Mouse (Mus musculus): ENCODE results near the gene Lpar3. TPM values are rescaled to one million over a fixed set of nuclear protein-coding genes. Genes with fewer than 3 reads are reported as not detected.

Gene Lpar3
- polyA plus RNA-seq, 1 experiment from 2014 or later, result 0.06 TPM

DNA sequence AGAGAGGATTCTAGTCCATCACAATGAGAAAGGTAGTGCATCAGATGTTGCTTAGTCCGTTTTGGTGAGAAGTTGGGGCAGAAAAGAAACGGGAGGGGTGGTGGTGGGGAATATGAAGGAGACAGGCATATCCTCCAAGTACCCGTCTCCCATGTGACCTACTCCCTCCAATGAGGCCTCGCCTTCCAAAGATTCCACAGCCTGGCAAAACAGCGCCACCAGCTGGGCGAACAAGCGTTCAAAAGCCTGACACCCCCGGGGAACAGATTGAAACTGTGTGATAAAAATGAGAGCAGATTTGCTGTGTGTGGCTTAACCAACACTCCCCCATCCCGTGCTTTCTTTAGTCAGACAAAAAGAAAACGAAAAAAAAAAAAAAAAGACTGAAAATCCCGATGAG is 56.7 kb downstream of the Lpar3 start:
- ATAC-seq (ENCODE audit: low read depth), result no peak
- H3K9me3 ChIP-seq (replicated peaks; ENCODE audit: control insufficient read depth, low read length), result no peaks in the 10 kb centered on the region
- 46% methylated on average over 11 of the region's 11 CpGs for WGBS (ENCODE audit: insufficient replicate concordance)

DNA sequence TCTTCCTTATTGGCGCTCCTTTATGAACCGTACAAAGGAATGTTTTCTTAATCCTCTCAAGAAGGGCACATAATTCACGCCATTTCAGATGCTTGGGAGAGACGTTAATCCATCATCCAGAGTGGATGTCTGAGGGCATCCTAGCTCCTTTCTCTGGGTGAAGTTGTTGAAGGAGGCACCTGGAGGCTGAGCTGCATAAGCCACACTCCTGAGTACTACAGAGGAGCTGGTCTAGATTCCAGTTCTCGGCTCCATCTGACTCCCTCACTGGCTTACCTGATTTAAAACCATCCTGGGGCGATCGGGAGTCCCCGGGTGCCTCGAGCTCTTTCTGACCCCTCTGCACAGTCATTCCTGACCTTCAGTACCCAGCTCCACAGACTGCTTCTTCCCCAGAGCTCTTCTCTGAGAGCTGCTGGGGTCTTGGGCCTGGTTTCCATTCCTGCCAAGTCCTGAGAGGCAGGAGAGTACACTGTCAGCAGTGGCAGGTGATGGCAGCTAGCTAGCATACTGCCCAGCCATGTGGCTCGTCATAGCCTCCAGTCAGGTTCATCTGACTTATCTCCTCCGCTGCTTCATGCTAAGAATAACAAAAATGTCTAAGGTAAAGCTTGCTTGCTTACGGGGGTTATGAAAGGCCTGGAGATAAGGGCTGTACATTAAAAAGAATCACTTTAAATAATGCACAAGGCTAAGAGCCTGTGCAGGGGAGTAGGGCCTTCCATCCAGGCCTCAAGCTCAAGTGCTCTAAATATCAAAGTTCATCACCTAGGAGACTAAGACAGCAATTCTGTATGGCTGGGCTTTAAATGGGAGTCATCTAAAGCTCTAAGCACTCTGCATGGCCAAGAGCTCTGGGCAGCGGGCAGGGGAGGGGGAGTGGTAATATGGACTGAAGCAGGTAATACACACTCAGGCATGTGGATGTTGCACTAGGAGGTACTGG is 57.7 kb downstream of the Lpar3 start:
- no peaks in the 10 kb centered on the region for H3K9me3 ChIP-seq (replicated peaks; ENCODE audit: control insufficient read depth, low read length)
- no peaks in the 10 kb centered on the region for H3K36me3 ChIP-seq (ENCODE audit: control insufficient read depth, insufficient read depth)
- H3K4me1 ChIP-seq (ENCODE audit: control insufficient read depth, low read depth, low read length), result no peaks in the 10 kb centered on the region
- H3K4me2 ChIP-seq (ENCODE audit: low read depth, low read length), result no peak overlapping the region
- no peaks in the 10 kb centered on the region for H3K27me3 ChIP-seq (ENCODE audit: control insufficient read depth, insufficient read depth, low read depth, low read length)
- 68% methylated on average over 13 of the region's 13 CpGs for WGBS (ENCODE audit: insufficient replicate concordance)
- H3K9ac ChIP-seq (ENCODE audit: low read depth, low read length), result no peak overlapping the region
- H3K4me3 ChIP-seq (ENCODE audit: low read depth, low read length), result no peak overlapping the region
- ATAC-seq (ENCODE audit: low read depth), result no peak
- H3K27ac ChIP-seq (ENCODE audit: low read length), result no peak overlapping the region

More for the DNA sequence above, 56.7 kb downstream of the Lpar3 start:
- H3K27ac ChIP-seq (ENCODE audit: low read length), result no peak overlapping the region
- H3K27me3 ChIP-seq (ENCODE audit: control insufficient read depth, insufficient read depth, low read depth, low read length), result no peaks in the 10 kb centered on the region
- H3K9ac ChIP-seq (ENCODE audit: low read depth, low read length), result no peak overlapping the region
- no peaks in the 10 kb centered on the region for H3K4me1 ChIP-seq (ENCODE audit: control insufficient read depth, low read depth, low read length)
- no peak overlapping the region for H3K4me3 ChIP-seq (ENCODE audit: low read depth, low read length)
- no peak overlapping the region for H3K4me2 ChIP-seq (ENCODE audit: low read depth, low read length)
- H3K36me3 ChIP-seq (ENCODE audit: control insufficient read depth, insufficient read depth), result no peaks in the 10 kb centered on the region

DNA sequence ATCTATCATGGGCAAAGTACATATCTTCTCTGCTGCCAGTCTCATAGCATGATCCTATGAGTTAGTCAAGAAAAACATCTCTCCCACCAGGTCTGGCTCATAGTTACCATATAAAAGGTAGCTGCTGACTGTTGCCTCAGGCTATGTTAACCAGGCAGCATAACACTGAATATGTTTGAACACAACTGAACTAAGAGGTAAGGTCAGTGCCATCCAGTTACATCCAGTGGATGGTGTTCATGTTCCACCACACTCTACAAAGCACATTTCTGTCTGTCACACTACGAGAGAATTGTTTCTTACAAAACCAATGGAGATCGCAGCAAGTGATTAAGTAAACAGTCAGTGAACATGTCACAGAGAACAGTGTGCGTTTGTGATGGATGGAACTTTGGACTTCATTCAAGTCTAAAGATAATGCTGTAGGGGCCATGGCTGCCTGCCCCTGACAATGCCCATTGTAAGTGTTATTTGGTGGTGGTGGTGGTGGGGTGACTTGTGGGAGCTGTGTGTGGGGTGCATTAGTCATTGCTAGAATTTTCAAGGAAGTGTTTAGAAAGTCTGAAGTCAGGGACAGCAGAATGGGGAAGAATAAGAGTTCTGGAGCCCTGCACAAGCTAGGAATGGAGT is 63.1 kb downstream of the Lpar3 start:
- no peak overlapping the region for H3K9ac ChIP-seq (ENCODE audit: low read depth, low read length)
- no peaks in the 10 kb centered on the region for H3K27me3 ChIP-seq (ENCODE audit: control insufficient read depth, insufficient read depth, low read depth, low read length)
- H3K27ac ChIP-seq (ENCODE audit: low read length), result no peak overlapping the region
- H3K36me3 ChIP-seq (ENCODE audit: control insufficient read depth, insufficient read depth), result no peaks in the 10 kb centered on the region
- no peaks in the 10 kb centered on the region for H3K4me1 ChIP-seq (ENCODE audit: control insufficient read depth, low read depth, low read length)
- no peaks in the 10 kb centered on the region for H3K9me3 ChIP-seq (replicated peaks; ENCODE audit: control insufficient read depth, low read length)
- ATAC-seq (ENCODE audit: low read depth), result no peak
- H3K4me2 ChIP-seq (ENCODE audit: low read depth, low read length), result no peak overlapping the region
- H3K4me3 ChIP-seq (ENCODE audit: low read depth, low read length), result no peak overlapping the region
- WGBS (ENCODE audit: insufficient replicate concordance), result 28% methylated on average over 3 of the region's 3 CpGs

GRCm38 (mm10) chr3:146286118-146286517 is 65.4 kb downstream of the Lpar3 start:
- no peak overlapping the region for H3K9ac ChIP-seq (ENCODE audit: low read depth, low read length)
- H3K36me3 ChIP-seq (ENCODE audit: control insufficient read depth, insufficient read depth), result no peaks in the 10 kb centered on the region
- H3K4me2 ChIP-seq (ENCODE audit: low read depth, low read length), result no peak overlapping the region
- no peak overlapping the region for H3K27ac ChIP-seq (ENCODE audit: low read length)
- H3K9me3 ChIP-seq (replicated peaks; ENCODE audit: control insufficient read depth, low read length), result no peaks in the 10 kb centered on the region
- H3K27me3 ChIP-seq (ENCODE audit: control insufficient read depth, insufficient read depth, low read depth, low read length), result no peaks in the 10 kb centered on the region
- 65% methylated on average over 4 of the region's 4 CpGs for WGBS (ENCODE audit: insufficient replicate concordance)
- H3K4me3 ChIP-seq (ENCODE audit: low read depth, low read length), result no peak overlapping the region
- no peaks in the 10 kb centered on the region for H3K4me1 ChIP-seq (ENCODE audit: control insufficient read depth, low read depth, low read length)
- no peak for ATAC-seq (ENCODE audit: low read depth)

- Histone ChIP-seq H3K27me3 (ENCODE audit: control insufficient read depth, insufficient read depth, low read depth, low read length) (no peaks in the 10 kb centered on the region), H3K4me2 (ENCODE audit: low read depth, low read length) (no peak overlapping the region), H3K4me3 (ENCODE audit: low read depth, low read length) (no peak overlapping the region), H3K36me3 (ENCODE audit: control insufficient read depth, insufficient read depth) (no peaks in the 10 kb centered on the region), H3K27ac (ENCODE audit: low read length) (no peak overlapping the region), H3K9me3 (replicated peaks; ENCODE audit: control insufficient read depth, low read length) (no peaks in the 10 kb centered on the region), H3K9ac (ENCODE audit: low read depth, low read length) (no peak overlapping the region), H3K4me1 (ENCODE audit: control insufficient read depth, low read depth, low read length) (no peaks in the 10 kb centered on the region)
- ATAC-seq (ENCODE audit: low read depth), result no peak
- WGBS (ENCODE audit: insufficient replicate concordance), result 54% methylated on average over 3 of the region's 3 CpGs
Measured at GRCm38 (mm10) chr3:146291928-146292327, 71.2 kb downstream of the Lpar3 start.

DNA sequence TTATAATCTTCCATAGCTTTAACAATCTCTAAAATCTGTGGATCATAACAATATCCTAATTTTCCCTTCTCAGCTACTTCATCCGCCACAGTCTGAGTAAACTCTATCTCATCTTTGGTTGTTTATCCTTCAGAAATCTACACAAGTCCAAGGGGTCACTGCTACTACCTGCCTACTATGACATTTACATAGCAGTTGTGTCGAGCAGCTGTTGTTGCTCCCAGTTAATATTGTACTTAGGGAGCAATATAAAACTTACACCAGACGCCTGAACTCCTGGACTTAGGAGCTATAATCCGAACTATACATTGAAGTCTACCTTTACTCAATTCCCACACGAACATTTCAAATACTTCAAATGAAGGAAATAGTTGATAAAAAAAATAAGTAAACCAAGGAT is 71.8 kb downstream of the Lpar3 start:
- Histone ChIP-seq H3K27ac (ENCODE audit: low read length) (no peak overlapping the region), H3K9me3 (replicated peaks; ENCODE audit: control insufficient read depth, low read length) (no peaks in the 10 kb centered on the region), H3K27me3 (ENCODE audit: control insufficient read depth, insufficient read depth, low read depth, low read length) (no peaks in the 10 kb centered on the region), H3K4me3 (ENCODE audit: low read depth, low read length) (no peak overlapping the region), H3K4me1 (ENCODE audit: control insufficient read depth, low read depth, low read length) (no peaks in the 10 kb centered on the region), H3K9ac (ENCODE audit: low read depth, low read length) (no peak overlapping the region), H3K36me3 (ENCODE audit: control insufficient read depth, insufficient read depth) (no peaks in the 10 kb centered on the region), H3K4me2 (ENCODE audit: low read depth, low read length) (no peak overlapping the region)
- WGBS (ENCODE audit: insufficient replicate concordance), result 42% methylated on average over 5 of the region's 5 CpGs
- ATAC-seq (ENCODE audit: low read depth), result 0 out of 2 replicates have a peak, but pooled peaks have one; percentile 27

DNA sequence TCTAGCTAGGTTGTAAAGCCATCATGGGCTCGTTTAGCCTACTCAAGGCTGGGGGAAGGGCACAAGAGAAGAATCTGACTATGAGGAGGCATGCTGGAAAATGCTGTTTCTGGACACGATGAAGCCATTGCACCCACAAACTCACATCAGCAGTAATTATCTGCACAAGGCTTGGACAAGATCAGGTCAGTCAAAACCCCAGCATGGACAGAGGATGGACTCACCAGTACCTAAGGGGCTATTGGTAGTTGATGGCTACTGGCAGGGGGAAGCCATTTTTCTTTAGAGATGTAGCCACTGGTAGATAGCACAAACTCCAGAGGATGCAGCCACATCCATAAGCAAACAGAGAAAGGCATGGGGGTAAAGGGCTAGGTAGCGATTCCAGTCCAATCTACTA is 81.7 kb downstream of the Lpar3 start:
- Histone ChIP-seq H3K27me3 (ENCODE audit: control insufficient read depth, insufficient read depth, low read depth, low read length) (no peaks in the 10 kb centered on the region), H3K9ac (ENCODE audit: low read depth, low read length) (no peak overlapping the region), H3K4me1 (ENCODE audit: control insufficient read depth, low read depth, low read length) (no peaks in the 10 kb centered on the region), H3K4me3 (ENCODE audit: low read depth, low read length) (no peak overlapping the region), H3K36me3 (ENCODE audit: control insufficient read depth, insufficient read depth) (no peaks in the 10 kb centered on the region), H3K4me2 (ENCODE audit: low read depth, low read length) (no peak overlapping the region), H3K9me3 (replicated peaks; ENCODE audit: control insufficient read depth, low read length) (no peaks in the 10 kb centered on the region), H3K27ac (ENCODE audit: low read length) (no peak overlapping the region)
- 46% methylated on average over 3 of the region's 3 CpGs for WGBS (ENCODE audit: insufficient replicate concordance)
- no peak for ATAC-seq (ENCODE audit: low read depth)

GRCm38 (mm10) chr3:146303194-146303593 is 82.4 kb downstream of the Lpar3 start:
- H3K9ac ChIP-seq (ENCODE audit: low read depth, low read length), result no peak overlapping the region
- H3K27ac ChIP-seq (ENCODE audit: low read length), result no peak overlapping the region
- no peaks in the 10 kb centered on the region for H3K36me3 ChIP-seq (ENCODE audit: control insufficient read depth, insufficient read depth)
- 46% methylated on average over 5 of the region's 5 CpGs for WGBS (ENCODE audit: insufficient replicate concordance)
- H3K27me3 ChIP-seq (ENCODE audit: control insufficient read depth, insufficient read depth, low read depth, low read length), result no peaks in the 10 kb centered on the region
- H3K4me1 ChIP-seq (ENCODE audit: control insufficient read depth, low read depth, low read length), result no peaks in the 10 kb centered on the region
- no peak for ATAC-seq (ENCODE audit: low read depth)
- no peak overlapping the region for H3K4me3 ChIP-seq (ENCODE audit: low read depth, low read length)
- H3K9me3 ChIP-seq (replicated peaks; ENCODE audit: control insufficient read depth, low read length), result no peaks in the 10 kb centered on the region
- no peak overlapping the region for H3K4me2 ChIP-seq (ENCODE audit: low read depth, low read length)
